Mouse (Mus musculus): Measurements from ENCODE around the gene Tom1l2.

Gene Tom1l2

DNA sequence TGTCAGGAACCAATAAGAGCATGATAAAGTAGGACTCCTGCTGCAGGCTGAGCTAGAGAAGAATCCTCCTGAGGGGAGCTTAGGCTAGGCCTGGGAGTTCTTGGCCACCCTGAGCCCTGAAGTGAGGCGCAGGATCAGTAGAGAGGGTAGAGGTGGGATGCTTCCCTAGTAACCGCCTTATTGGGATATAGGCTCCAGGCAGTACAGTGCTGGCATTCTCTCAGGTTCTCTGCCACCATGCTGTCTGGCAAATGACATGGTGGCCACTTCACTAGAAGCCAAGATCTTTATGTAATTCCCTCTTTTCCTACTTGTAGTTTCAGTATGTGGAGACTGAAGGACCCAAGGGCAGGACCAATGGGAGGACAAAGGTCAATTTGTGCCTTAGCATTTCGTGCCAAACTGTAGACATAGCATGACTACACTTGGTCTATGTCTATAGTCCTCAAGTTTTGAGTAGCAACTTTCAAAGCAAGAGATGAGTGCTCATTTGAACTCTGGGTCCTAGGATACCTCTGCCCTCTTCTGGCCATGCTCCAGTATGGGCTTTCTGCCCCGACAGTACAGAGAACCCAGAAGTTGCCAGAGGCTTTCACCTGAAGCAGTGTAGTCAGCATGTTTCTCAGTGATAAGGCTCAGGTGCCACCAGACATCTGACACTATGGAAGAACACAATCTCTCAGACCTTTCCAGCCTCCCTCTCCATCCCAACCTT is 87.3 kb downstream of the Tom1l2 start:
- DNase-seq (ENCODE audit: low read depth, low spot score), result no peak

DNA sequence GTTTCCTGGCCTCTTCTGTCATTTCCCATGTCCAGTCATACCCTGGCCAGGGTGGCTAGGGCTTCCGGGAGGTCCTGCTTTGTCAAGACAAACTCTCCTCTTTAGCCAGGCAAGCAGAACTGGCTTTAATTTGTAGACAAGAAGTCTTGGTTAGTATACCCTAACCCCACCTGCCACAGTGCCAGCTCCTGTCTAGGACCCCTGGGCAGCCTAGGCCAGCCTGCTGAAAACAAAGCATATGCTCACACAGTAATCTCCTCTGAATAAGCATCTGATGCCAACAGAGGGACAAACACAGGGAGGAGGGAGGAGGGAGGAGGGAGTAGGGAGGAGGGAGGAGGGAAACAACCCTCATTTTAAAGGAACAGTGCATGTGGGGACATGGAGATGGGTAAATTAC is 88.1 kb downstream of the Tom1l2 start:
- DNase-seq (ENCODE audit: low read depth, low spot score), result no peak

DNA sequence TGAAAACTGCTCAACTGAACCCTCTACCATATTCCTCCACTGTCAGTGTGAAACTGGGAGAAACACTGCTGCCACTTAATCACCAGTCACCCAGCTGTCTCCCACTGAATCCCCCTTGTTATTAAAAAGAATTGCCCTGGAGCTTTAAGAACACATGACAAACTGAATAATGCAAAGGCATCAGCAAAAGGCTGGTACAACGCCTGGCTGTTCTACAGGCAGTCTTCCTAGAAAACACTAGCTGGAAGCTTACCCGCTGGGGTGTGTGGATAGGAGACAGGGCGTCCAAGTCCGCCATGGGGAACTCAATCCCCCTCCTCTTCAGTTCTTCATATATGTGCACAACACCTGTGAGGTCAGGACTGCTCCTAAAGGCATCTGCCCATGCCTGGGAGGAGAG is 90.3 kb downstream of the Tom1l2 start:
- no peak for DNase-seq (ENCODE audit: low read depth, low spot score)

DNA sequence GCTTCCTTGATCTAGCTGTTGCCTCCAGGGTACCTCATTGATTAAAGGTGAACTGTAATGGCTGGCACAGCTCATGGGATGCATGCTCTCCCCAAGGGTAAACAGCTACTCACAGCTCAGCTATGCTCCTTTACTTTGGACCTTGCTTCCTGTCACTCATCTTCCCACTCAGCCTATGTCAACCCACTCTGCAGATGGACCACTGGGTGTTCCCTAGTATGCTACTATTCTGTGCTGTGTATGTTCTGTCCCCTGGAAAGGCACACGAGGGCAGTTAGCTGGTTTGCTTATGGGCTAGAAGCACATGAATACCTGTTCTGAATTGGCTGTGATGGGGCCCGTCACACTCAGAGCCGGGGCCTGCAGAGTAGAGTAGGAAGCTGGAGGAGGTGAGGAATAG is 92.0 kb downstream of the Tom1l2 start:
- DNase-seq (ENCODE audit: low read depth, low spot score), result no peak

DNA sequence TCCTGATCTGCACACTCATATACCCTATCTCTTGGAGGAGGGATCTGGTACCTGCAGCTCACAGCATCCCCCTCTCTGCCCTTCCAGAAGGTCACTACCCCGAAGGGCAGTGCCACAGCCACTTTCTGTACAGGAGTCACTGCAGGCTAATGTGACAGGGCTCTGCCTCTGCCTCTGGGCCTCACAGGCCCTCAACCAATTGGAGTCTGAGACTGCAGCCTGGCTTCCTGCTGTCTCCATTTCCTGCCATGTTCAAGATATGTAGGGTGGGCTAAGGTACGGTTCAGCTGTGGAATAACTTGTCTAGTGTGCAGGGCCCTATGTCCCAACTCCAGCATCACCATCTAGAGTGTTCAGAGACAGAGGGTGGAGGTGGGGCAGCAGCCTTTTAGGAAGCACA is 95.0 kb downstream of the Tom1l2 start:
- DNase-seq (ENCODE audit: low read depth, low spot score), result no peak

DNA sequence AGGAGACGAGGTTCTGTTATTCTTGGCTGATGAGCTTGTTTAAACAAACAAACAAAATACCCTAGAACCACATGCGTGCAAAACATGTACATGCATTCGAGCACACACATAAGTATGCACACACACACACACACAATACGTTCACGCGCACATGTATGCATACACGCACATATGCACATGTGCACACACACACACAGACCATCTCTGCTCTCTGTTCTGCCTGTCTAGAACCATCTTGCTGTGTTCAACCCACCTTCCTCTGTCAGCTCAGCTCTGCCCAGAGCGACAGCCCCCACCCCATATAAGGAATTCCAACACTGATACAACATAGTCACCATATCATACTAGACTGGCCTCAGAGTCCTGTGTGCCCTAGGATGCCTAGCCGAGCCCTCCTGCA is 96.0 kb downstream of the Tom1l2 start:
- DNase-seq (ENCODE audit: low read depth, low spot score), result no peak

DNA sequence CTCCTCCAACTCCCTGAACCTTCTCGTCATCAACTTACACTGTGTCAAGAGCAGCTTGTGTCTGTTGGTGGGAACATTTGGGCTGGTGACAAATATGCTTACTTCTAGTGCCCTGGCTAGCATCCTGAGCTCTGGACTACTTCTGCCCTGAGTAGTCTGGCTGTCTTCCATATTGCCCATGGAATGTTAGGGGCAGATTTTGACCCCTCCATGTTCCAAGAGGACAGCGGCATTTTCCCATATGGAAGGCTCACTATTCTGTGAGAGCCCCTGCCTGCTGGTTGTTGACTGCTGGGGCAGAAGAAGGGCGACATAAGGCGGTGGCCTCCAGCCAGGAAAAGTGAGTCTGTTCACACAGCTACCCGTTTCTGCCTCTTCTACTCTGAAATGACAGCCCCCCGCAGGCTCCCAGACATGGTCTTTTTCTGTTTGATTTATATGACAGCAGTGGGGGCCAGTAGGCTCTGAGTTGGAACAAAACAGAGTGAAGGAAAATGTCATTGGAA is 96.5 kb downstream of the Tom1l2 start:
- DNase-seq (ENCODE audit: low read depth, low spot score), result peak; percentile 62

DNA sequence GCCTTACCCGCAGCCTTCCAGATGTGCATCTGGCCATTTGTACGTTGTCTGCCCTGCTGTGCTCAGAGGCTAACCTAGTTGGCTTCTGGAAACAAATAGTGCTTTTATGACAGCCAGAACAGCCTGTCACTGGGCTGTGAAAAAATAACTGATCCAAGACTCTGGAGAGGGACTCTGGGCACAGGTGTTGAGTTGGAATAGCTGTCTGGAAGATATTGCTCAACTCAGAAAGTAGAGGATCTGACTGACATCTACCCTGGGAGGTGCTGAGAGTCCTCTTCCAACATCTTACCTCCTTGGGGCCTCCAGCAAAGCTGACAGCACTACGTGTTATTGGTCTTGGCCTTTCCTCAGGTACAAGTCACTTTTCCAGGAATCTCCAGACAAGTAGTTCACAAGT is 97.1 kb downstream of the Tom1l2 start:
- DNase-seq (ENCODE audit: low read depth, low spot score), result no peak

DNA sequence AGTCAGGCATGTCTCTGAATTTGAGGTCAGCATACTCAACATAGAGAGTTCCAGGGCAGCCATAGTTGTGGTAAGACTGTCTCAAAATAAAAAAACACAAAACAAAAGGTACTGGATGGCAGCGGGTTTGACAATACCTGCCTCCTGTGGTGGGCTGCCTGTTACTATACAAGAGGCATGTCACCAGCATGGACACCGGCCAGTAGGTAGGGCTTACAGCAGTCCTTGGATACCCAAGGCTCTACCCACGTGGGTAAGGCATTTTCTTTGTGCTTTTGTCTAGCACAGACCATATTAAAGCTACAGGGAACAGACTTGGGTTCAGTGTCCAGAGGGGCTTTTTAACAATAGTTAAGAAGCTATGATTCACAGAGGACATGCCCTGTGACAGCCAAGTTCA is 97.5 kb downstream of the Tom1l2 start:
- DNase-seq (ENCODE audit: low read depth, low spot score), result no peak

DNA sequence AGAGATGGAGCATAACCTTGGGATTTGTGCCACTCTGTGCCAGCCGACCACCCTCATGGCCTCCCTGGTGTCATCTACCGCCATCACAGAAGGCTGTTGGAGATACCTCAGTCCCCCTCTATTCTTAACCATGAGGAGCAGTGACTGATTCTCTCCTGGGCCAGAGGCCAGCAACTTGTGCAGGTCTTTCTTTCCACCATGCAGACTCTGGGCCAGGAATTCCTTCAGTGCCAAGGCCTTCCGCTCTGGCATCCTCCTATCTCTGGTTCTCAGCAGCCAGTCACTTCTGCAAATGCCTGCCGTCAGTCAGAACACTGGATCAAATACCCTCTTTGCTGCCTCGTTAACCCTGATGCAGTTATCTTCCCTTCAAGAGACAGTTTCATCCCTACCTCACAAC is 98.4 kb downstream of the Tom1l2 start:
- no peak for DNase-seq (ENCODE audit: low read depth, low spot score)

DNA sequence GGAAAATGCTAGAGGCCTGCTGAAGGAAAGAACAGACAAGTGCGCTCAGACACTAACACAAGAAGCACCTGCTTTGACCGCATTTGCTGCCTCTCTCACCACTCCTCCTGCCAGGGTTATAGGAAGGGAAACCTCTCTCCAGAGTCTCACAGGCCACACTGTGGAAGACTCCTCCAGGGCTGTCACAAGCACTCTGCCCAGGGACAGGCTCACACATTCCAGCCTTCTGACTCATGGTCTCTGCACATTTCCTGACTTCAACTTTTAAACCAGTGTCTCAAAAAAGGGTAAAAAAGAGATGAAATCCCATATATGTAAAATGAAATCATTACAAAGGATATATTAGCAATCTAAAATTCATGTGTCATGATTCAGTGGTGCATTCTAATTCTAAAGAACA is 99.2 kb downstream of the Tom1l2 start:
- no peak for DNase-seq (ENCODE audit: low read depth, low spot score)

DNA sequence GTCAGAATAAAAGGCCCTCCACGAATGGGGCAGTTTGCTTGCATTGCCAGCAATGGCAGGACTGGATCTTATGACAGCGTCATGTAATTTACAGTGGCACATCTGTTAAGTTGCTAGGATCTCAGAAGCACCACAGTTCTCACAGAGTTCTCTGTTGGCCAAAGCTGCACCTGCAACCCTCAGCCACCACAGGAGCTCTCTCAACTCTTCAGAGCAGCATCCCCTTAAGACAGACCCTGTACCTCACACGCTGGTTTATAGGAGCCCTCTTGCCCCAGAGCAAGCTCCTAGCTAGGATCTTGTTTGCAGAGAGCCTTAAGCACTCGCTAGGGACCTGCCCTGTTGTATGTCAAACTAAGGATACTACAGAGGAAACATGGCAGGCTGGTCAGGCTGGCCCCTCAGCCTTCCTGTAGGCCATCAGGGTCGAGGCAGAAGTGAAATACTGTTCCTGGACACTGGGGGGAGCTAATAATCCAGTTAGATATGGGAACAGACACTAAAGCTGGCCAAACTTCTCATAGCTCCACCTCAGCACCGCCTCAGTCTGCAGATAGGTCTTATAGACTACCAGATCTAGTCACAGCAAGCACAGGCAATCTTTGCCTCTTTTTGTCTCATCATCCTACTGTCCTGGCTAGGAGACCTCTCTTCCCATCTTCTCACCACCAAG is 101.6 kb downstream of the Tom1l2 start:
- DNase-seq (ENCODE audit: low read depth, low spot score), result no peak

DNA sequence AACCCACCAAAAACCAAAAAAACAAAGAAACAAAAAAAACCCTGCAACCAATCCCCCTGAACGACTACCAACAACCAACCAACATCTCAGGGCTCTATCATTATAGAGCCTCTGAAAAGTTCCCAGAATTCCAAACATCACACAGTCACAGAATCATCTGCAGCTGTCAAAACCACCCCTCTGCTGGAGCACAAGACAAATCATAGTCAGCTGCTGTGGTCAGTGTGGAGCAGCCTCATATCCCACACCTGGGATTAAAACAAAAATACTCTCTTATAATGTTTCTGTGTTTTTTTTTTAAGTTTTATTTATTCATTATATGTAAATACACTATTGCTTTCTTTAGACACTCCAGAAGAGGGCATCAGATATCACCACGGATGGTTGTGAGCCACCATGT is 102.8 kb downstream of the Tom1l2 start:
- no peak for DNase-seq (ENCODE audit: low read depth, low spot score)

DNA sequence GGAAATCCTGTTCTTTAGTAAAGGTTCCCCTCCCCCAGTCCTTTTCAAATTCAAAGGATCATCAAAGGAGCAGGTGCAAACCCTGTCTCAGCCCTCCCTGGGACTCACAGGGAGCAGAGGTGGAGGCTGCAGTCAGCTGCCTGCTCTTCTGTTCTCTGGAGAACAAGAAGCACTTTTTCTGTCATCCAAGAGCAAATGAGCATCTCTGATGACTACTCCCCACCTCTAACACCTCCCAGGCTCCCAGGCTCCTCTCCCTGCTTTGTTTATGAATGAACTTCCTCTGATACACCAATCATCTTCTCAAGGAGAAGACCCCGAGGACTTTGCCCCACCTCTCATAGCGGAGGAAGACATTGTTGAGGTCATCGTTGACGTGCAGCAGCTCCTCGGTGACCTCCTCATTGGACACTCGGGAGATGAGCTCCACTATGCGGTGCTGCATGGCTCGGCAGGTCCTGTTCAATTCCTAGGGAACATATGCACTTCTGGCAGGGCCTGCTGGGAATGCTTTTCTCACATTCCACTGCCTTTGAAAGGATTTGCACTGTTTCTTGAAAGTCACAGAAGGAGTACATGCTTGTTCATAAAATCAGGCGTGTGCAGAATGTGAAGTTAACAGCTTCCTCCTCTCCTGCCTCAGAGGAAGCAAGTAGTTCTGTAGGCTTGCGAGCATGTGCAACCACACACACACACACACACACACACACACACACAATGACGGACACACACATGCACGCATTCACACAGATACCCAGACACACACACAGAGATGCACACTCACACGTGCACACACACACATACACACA is 103.9 kb downstream of the Tom1l2 start:
- no peak for DNase-seq (ENCODE audit: low read depth, low spot score)

DNA sequence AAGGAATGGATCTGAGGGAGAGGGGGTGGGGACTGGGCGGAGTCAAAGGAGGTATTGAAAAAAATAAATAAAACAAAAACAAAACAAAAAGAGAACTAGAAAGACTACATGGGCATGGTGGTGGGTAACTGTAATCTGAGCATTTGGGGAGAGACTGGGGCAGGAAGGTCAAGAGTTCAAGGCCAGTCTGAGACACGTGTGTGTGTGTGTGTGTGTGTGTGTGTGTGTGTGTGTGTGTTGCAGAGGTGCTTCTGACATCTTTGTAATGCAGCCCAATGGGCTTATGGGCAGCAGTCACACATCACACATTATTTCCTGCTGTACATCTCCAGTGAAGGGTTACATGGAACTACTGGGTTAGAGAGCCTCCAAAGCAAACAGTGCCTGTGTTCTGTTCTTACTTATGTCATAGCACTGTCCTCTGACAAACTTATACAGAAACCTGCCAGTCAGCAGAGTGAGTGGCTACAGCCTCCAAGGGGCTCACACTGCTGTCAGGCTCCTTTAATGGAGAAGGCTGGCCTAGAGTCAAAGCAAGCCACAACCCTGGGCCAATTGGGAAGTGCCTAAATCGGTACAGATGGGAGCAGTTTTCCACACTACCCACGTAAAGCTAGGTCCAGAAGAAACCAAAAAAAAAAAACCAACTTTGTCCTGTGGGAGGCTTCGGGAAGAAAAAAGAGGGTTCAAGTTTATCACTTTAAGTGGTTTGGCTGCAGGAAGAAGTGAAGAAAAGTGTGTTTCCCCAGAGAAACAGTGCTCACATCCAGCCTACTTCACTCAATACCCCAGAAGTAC is 104.8 kb downstream of the Tom1l2 start:
- no peak for DNase-seq (ENCODE audit: low read depth, low spot score)

DNA sequence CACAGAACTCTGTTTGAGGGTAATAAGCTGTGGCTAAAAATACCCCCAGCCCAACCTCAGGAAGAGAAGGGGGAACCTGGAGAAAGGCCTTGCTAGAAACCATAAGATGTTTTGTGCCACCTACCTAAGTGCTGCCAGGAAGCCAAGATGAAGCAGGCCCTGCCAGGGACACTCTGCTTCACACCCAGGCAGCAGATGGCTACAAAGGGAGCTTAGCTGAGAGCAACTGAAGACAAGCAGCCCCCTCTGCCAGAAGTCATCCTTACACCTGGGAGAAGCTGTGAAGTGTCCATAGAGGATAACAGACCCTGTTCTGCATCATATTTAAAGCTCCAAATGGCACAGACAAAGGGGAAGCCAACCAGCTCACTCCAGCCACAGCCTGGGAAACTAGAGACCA is 106.6 kb downstream of the Tom1l2 start:
- DNase-seq (ENCODE audit: low read depth, low spot score), result no peak

DNA sequence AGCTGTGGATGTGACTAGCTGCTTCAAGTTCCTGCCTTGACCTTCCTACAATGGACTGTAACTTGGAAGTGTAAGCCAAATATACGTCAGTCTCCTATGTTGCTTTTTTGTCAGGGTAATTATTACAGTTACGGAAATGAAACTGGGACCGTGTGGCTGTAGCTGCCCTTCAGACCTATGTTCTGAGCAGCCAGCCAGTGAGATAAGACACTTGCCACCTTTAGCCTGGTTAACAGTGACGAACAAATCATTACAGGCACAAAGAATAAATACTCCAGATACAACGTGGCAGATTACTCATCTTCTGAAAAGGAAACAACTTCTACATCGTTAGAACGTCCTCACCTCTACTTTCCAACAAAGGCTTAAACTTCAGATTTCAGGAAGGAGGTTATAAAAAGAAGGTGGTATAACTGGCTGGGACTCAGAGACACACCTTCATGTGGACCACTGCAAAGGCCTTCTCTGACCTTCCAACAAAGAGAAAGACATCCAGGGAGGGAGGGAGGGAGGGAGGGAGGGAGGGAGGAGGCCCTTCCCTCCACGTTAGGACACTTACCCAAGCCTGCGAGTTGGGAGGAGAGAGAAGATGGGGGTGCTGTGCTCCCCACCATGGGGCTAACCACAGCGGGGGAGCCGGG is 108.1 kb downstream of the Tom1l2 start:
- DNase-seq (ENCODE audit: low read depth, low spot score), result no peak

DNA sequence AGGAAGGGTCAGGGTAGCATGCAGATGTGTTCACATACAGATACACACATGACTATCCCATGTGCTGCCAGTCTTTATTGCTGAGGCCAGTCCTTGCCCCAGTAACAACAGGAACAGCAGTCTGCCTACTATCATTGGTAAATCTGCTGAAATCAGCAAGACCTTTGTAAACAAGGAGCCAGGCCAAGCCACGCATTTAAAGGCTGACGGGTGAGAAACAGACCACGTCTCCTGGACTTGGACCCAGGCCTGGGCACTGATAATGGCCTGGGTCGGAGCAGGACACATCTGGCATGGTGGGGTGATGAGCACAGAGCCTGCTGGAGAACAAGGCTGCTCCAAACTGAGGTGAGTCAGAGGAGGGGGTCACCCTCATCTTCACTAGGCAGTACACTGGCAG is 112.2 kb downstream of the Tom1l2 start:
- no peak for DNase-seq (ENCODE audit: low read depth, low spot score)

DNA sequence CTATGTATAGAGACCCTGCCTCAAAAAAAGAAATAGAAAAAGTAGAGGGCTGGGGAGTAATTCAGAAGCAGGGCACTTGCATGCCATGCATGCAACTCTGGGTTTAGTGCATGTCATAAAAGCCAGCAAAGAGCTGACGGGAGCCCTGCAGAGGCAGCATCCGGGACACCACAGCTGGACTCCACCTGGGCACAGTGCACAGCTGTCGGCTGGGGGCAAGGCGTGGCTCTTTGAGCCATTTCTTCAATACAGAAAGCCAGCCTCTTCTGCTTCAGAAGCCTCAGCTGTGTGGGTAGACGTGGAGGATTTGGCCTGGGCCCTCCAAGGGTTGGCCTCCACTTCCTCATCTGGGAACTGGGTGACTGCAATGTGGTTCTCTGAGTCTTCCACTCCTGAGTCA is 117.4 kb downstream of the Tom1l2 start:
- no peak for DNase-seq (ENCODE audit: low read depth, low spot score)

DNA sequence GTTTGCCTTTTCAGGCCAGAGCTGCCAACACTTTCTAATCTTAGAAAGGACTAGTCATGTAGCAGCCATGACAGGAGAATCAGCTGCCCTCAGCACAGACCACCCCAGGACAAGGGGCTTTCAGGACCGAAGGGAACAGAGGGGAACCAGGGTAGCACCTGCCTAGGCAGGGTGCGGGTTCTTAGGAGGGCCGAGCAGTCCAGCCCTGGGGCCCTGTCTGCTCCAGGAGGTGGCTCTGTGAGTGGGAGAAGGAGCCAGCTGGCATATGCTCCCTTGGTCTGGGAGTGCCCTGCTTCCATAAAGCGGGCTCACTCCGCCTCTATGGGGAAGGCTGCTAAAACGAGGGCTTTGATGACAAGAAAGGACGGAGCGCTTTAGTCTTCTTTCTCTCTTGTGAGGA is 119.5 kb downstream of the Tom1l2 start:
- no peak for DNase-seq (ENCODE audit: low read depth, low spot score)

DNA sequence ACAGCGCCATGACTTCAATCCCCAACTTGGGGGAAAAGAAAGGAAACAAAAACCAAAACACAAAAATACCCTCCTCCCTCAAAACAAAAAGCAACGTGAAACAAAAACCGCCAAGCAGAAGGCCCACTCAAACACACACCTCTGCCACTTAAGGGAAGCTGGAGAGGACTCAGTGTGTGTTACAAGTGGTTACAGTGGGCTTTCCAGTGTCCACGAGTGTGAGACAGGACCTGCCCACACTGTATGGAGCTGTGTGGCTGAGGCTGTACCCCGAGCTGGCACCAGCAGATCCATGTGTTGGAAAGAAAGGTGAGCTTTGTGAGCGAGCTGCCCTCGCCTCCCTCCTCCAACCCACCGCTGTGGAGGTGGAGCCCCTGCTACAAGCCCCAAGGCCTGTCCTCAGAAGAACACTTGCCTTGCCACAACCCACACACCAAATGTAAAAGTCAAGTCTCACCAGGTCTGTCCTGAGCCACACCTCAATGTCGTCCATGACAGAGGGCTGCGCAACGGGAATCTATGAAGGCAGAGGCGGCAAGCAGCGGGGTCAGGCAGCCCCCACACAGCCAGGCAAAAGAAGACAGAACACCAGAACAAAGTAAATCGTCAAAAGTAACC is 120.2 kb downstream of the Tom1l2 start:
- no peak for DNase-seq (ENCODE audit: low read depth, low spot score)
